Mouse (Mus musculus) limb, embryonic 10.5 days (tissue): Measurements from ENCODE around the gene Tmem214. TPM values are rescaled to one million over a fixed set of nuclear protein-coding genes. Genes with fewer than 3 reads are reported as not detected.

ENCODE experiments used
- DNase-seq: peaks from one replicate; pipeline ENCODE4 v3.0.0-alpha.2; 2017; ENCODE audit warnings: low spot score
- H3K27ac ChIP-seq: fragments of 300-500 bp; sonication (generic); 2 replicates; pipeline ENCODE4 v1.5.1; 2016; ENCODE audit warnings: mild to moderate bottlenecking
- H3K27me3 ChIP-seq: fragments of 300-500 bp; sonication (generic); 2 replicates; pipeline ENCODE4 v1.6.1; 2016; ENCODE audit warnings: low read depth, mild to moderate bottlenecking; ENCODE audit not compliant: poor library complexity, severe bottlenecking
- H3K36me3 ChIP-seq: fragments of 300-500 bp; sonication (generic); 2 replicates; pipeline ENCODE4 v1.6.1; 2016; ENCODE audit warnings: mild to moderate bottlenecking, moderate library complexity
- H3K4me1 ChIP-seq: fragments of 300-500 bp; sonication (generic); 2 replicates; pipeline ENCODE4 v1.6.1; 2016
- H3K4me3 ChIP-seq: fragments of 300-500 bp; sonication (generic); 2 replicates; pipeline ENCODE4 v1.5.1; 2016; ENCODE audit warnings: mild to moderate bottlenecking, moderate library complexity
- H3K9me3 ChIP-seq: fragments of 300-500 bp; sonication (generic); replicated peaks from 2 replicates; pipeline ENCODE4 v1.6.1; 2016; ENCODE audit warnings: mild to moderate bottlenecking
- WGBS: fragments of 180-500 bp; shearing (Covaris S2); methylation state at CpG from one replicate; pipeline ENCODE4 v1.1.7; 2016; 5-methylcytosine and 5-hydroxymethylcytosine counted together
- polyA plus RNA-seq: library from polyadenylated mRNA; unstranded; fragments of >200 nt; fragmentation: Nextera tagmentation; extraction: Ambion mirVana; gene quantifications from 2 replicates; pipeline ENCODE4 v1.2.1, GENCODE M21; 2016

The Tmem214 gene
- polyA plus RNA-seq, 1 experiment from 2014 or later: 82.4 TPM

DNA sequence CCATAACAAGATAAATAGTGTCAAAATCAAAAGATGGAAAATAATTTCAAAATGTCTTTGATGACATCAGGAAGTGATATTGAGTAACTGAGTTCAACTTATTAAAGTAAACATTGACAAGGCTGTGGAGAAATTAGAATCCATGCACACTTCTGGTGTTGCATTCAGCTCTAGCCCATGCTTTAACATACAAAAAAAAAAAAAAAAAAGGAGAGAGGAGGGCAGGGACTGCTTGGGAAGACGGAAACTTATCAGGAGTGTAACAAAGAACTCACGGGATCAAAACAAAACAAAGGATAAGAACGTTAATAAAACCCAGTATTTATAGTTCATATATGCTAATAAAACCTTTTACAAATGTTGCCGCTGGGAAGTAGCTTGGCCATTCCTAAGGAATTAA, 18.4 kb downstream of the Tmem214 start:
- H3K4me1 ChIP-seq: peaks cover 23% of the 10 kb centered on the region
- WGBS: 74% methylated on average over 4 of the region's 4 CpGs
- H3K27ac ChIP-seq: no peak overlapping the region
- H3K4me3 ChIP-seq: peak overlapping the region; percentile 86; the same call in 1 of the 2 replicates
- H3K27me3 ChIP-seq: no peaks in the 10 kb centered on the region
- peaks cover 11% of the 10 kb centered on the region for H3K36me3 ChIP-seq
- DNase-seq: no peak
- H3K9me3 ChIP-seq: no peaks in the 10 kb centered on the region

DNA sequence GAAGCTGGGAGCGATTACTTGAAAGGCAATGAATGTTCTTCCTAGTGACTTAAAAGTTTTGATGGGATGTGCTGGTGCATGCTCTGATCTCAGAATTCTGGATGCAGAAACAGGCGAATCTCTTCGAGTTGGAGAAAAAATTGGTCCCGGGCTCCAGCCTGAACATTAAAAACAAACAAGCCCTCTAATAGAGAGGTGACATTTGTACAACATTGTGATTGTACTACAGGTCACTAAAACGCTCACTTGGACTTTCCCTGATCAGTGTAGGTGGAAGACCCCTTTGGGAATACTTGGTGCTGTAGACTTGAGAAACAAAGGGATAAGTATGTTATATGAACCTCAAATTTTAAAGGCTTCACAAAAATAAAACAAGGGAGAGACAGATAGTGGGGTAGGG, 18.9 kb downstream of the Tmem214 start:
- H3K27ac ChIP-seq: peak overlapping the region; percentile 98
- WGBS: 45% methylated on average over 5 of the region's 5 CpGs
- no peaks in the 10 kb centered on the region for H3K27me3 ChIP-seq
- H3K4me3 ChIP-seq: peak overlapping the region; percentile 86
- H3K4me1 ChIP-seq: peaks cover 23% of the 10 kb centered on the region
- DNase-seq: no peak
- H3K9me3 ChIP-seq: no peaks in the 10 kb centered on the region
- peaks cover 17% of the 10 kb centered on the region for H3K36me3 ChIP-seq

DNA sequence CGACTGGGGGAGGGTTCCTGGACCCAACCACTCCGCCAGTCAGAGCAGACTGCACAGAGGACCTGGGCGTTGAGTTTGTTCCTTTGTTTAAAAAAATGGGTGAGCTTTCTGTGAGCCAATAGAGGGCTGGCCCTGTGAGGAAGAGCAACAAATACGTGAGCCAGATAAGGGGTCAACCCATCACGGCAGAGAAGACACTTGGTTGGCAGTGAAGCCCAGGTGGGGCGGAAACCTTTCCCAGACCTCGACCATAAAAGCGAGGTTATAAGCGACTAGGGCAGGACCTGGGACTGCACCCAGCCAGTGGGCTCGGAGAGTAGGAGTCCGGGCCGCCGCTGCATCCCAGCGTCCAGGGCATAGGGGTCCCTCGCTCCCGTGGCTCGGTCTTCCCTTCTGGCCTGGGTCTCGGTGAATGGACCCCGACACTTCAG, 19.5 kb downstream of the Tmem214 start:
- under 1% methylated on average over 19 of the region's 19 CpGs for whole genome bisulfite sequencing
- peak; percentile 86 for DNase-seq
- Histone ChIP-seq H3K4me1 (peaks cover 23% of the 10 kb centered on the region), H3K9me3 (no peaks in the 10 kb centered on the region), H3K36me3 (peaks cover 23% of the 10 kb centered on the region), H3K27ac (peak overlapping the region; percentile 98), H3K27me3 (no peaks in the 10 kb centered on the region), H3K4me3 (peak overlapping the region; percentile 86)

- Histone ChIP-seq H3K36me3 (peaks cover 28% of the 10 kb centered on the region), H3K9me3 (no peaks in the 10 kb centered on the region), H3K4me1 (peaks cover 23% of the 10 kb centered on the region), H3K27ac (peak overlapping the region; percentile 98), H3K27me3 (no peaks in the 10 kb centered on the region), H3K4me3 (peak overlapping the region; percentile 86)
- DNase-seq: peak; percentile 98
- under 1% methylated on average over 28 of the region's 28 CpGs for WGBS
Observed at GRCm38 (mm10) chr5:30887858-30888336, 20.1 kb downstream of the Tmem214 start.

- H3K9me3 ChIP-seq: no peaks in the 10 kb centered on the region
- H3K4me1 ChIP-seq: peaks cover 23% of the 10 kb centered on the region
- peak within 1 kb of the TSS; percentile 98 for H3K27ac ChIP-seq
- WGBS: under 1% methylated on average over 42 of the region's 42 CpGs
- H3K36me3 ChIP-seq: peaks cover 34% of the 10 kb centered on the region
- peak within 1 kb of the TSS; percentile 86 for H3K4me3 ChIP-seq
- H3K27me3 ChIP-seq: no peaks in the 10 kb centered on the region
- peak; percentile 98 for DNase-seq
Observed at GRCm38 (mm10) chr5:30888337-30889087, 20.7 kb downstream of the Tmem214 start, which contains the start of gene Agbl5. TSS of gene Agbl5 (plus strand) at chr5:30888694.

DNA sequence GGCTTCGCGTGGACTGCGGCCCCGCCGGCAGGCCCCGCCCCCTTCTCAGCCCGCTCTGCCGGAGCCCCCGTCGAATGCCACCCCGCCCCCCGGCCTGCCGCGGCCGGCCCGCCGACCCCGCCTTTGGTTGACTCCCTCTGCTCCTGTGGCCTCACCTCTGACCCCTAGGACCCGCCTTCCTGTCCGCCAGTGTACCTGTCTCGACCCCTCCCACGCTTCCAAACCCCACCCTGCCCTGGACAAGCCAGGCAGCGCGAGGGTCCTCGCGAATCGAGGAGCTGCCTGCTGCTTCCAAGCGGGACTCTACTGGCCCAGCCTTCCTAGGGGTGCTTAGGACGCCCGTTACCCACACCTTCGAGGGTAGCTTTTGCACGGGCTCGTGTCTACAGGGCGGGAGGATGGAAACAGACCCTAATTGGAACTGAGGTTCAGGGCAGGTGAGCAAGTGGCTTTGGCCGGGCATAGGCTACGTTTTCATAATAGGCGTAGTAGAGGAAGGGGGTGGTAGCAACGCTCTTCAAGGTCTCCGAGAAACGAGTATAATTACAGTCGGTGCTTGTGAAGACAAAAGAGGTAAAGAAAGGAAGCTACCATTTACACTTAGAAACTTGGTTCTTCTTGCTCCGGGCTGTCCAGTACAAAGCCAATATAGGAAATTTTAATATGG, 21.4 kb downstream of the Tmem214 start:
- peak; percentile 92 for DNase-seq
- Histone ChIP-seq H3K27ac (peak overlapping the region; percentile 98), H3K4me1 (peaks cover 23% of the 10 kb centered on the region), H3K27me3 (no peaks in the 10 kb centered on the region), H3K36me3 (peaks cover 41% of the 10 kb centered on the region), H3K9me3 (no peaks in the 10 kb centered on the region), H3K4me3 (peak overlapping the region; percentile 86)
- 2% methylated on average over 41 of the region's 42 CpGs for WGBS

DNA sequence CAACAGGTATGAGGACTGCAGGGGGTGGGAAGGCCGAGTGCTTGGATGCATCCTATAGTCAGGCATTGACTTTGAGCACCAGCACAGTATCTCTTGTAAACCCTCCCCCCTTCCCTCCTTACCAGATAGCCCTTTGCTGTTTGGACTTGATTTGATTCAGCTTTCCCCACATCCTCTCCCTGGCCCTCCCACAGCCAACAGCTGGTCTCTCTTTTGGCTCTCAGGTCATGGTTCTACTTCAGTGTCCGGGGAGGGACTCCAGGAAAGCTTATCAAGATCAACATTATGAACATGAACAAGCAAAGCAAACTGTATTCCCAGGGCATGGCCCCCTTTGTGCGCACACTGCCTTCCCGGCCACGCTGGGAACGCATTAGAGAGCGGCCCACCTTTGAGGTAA, 22.6 kb downstream of the Tmem214 start:
- H3K4me3 ChIP-seq: peak overlapping the region; percentile 86
- no peaks in the 10 kb centered on the region for H3K9me3 ChIP-seq
- peaks cover 23% of the 10 kb centered on the region for H3K4me1 ChIP-seq
- WGBS: 86% methylated on average over 7 of the region's 7 CpGs
- H3K36me3 ChIP-seq: peaks cover 53% of the 10 kb centered on the region
- H3K27ac ChIP-seq: peak overlapping the region; percentile 98
- no peaks in the 10 kb centered on the region for H3K27me3 ChIP-seq
- DNase-seq: no peak

- 95% methylated on average over 5 of the region's 5 CpGs for WGBS
- DNase-seq: no peak
- Histone ChIP-seq H3K36me3 (peaks cover 92% of the 10 kb centered on the region), H3K4me3 (no peak overlapping the region), H3K4me1 (peaks cover 22% of the 10 kb centered on the region), H3K27me3 (no peaks in the 10 kb centered on the region), H3K9me3 (no peaks in the 10 kb centered on the region), H3K27ac (no peak overlapping the region)
Observed at GRCm38 (mm10) chr5:30901860-30902259, 34.0 kb downstream of the Tmem214 start.

DNA sequence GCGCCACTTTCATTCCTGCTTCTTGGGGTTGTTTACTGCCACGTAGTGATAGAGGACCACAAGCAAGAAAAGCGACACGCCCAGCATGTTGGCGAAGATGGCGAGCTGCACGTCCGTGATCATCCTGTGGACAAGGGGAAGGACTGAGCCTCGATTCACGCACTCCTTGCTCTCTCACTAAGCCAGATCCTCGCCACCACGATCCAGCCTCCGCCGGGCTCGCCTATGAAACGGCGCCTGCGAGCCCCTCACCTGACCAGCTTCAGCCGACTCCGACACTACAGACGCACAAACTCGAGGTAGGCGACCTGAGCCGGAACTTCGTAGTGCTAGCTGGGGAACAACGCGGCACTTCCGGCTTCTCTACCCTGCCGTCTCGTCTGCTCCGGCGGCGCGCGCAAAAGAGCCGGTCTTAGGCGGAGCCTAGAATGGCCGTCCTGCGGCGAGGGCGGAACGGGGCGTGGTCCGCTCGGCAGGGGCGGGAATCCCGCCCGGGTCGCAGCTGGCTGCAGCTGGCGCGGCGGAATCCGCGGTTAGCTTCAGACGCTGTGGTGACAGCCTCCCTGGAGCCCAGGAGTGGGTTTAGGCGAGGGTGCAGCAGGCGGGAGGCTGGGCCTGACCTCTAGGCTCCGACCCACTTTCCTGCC, 39.7 kb downstream of the Tmem214 start, which contains the start of gene Ost4:
Gene Ost4, minus strand, starts transcription at position 376 of the 647 bp plus-strand sequence.
- Histone ChIP-seq H3K36me3 (peaks cover 37% of the 10 kb centered on the region), H3K4me3 (peak within 1 kb of the TSS; percentile 77), H3K4me1 (peaks cover 71% of the 10 kb centered on the region), H3K9me3 (no peaks in the 10 kb centered on the region), H3K27me3 (no peaks in the 10 kb centered on the region), H3K27ac (peak within 1 kb of the TSS; percentile 95)
- DNase-seq: peak; percentile 98
- under 1% methylated on average over 58 of the region's 58 CpGs for WGBS

GRCm38 (mm10) chr5:30908426-30909299, 40.9 kb downstream of the Tmem214 start:
- peaks cover 82% of the 10 kb centered on the region for H3K4me1 ChIP-seq
- WGBS: 29% methylated on average over 13 of the region's 13 CpGs
- peak overlapping the region; percentile 77 for H3K4me3 ChIP-seq
- no peaks in the 10 kb centered on the region for H3K27me3 ChIP-seq
- peak overlapping the region; percentile 95 for H3K27ac ChIP-seq
- H3K9me3 ChIP-seq: no peaks in the 10 kb centered on the region
- peak; percentile 64 for DNase-seq
- peaks cover 26% of the 10 kb centered on the region for H3K36me3 ChIP-seq

DNA sequence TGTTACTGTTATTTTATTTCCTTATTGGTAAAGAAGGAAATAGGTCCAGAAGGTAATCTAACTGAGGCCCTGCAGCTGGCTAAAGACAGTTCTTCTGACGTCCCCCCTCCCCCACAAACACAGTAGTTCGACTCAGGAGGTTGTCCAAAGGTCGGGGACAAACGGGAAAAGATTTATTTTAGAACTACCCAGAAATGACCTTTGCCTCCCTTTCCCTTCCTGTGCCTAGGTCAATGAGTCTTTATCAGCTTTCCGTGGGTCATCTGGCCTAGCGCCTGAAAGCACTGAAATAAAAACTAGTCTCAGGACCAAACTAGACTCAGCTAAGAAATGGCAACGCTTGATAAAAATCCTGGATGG, 41.5 kb downstream of the Tmem214 start:
- WGBS: 11% methylated on average over 7 of the region's 7 CpGs
- H3K36me3 ChIP-seq: peaks cover 20% of the 10 kb centered on the region
- DNase-seq: no peak
- H3K4me1 ChIP-seq: peaks cover 89% of the 10 kb centered on the region
- H3K4me3 ChIP-seq: peak overlapping the region; percentile 77
- no peaks in the 10 kb centered on the region for H3K27me3 ChIP-seq
- H3K27ac ChIP-seq: peak overlapping the region; percentile 95
- no peaks in the 10 kb centered on the region for H3K9me3 ChIP-seq

DNA sequence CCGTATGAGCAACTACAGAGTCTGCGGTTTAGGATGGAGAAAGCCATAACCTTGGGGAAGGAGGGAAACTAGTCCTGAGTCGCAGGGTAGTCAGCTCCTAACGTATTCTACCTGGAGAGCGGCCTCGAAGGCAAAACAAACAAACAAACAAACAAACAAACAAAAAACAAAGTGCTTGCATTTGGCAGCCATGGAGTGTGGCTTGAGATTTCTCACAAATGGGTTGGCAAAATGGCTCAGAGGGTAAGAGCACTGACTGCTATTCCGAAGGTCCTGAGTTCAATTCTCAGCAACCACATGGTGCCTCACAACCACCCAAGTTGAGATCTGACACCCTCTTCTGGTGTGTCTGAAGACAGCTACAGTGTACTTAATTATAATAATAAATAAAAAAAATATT, 42.1 kb downstream of the Tmem214 start:
- Histone ChIP-seq H3K27ac (peak overlapping the region; percentile 95), H3K9me3 (no peaks in the 10 kb centered on the region), H3K4me1 (peaks cover 92% of the 10 kb centered on the region), H3K36me3 (peaks cover 16% of the 10 kb centered on the region), H3K27me3 (no peaks in the 10 kb centered on the region), H3K4me3 (no peak overlapping the region; the same call in 1 of the 2 replicates)
- DNase-seq: no peak
- 86% methylated on average over 7 of the region's 7 CpGs for WGBS
